Mouse (Mus musculus) hindbrain, postnatal 0 days (tissue): ENCODE data around the gene Fam161b. TPM values are rescaled to one million over a fixed set of nuclear protein-coding genes. Genes with fewer than 3 reads are reported as not detected.

Source experiments
- ATAC-seq: fragments of 200-750 bp; cut with Nextera tagmentation; 2 replicates; pipeline ENCODE4 v1.8.0; 2017; ENCODE audit warnings: mild to moderate bottlenecking, moderate TSS enrichment, moderate library complexity
- DNase-seq: peaks from one replicate; pipeline ENCODE4 v3.0.0-alpha.2; 2015; ENCODE audit warnings: low spot score
- H3K27ac ChIP-seq: fragments of 300-500 bp; sonication (generic); 2 replicates; pipeline ENCODE4 v1.5.1; 2014; ENCODE audit warnings: mild to moderate bottlenecking
- H3K27me3 ChIP-seq: fragments of 300-500 bp; sonication (generic); 2 replicates; pipeline ENCODE4 v1.6.1; 2014; ENCODE audit warnings: low read length, mixed read lengths; ENCODE audit not compliant: insufficient read depth
- H3K36me3 ChIP-seq: fragments of 300-500 bp; sonication (generic); 2 replicates; pipeline ENCODE4 v1.6.1; 2014; ENCODE audit warnings: low read length, mixed read lengths; ENCODE audit not compliant: insufficient read depth
- H3K4me1 ChIP-seq: fragments of 300-500 bp; sonication (generic); 2 replicates; pipeline ENCODE4 v1.6.1; 2014; ENCODE audit warnings: antibody characterized with exemption, low read length, mixed read lengths; ENCODE audit not compliant: insufficient read depth
- H3K4me2 ChIP-seq: fragments of 300-500 bp; sonication (generic); 2 replicates; pipeline ENCODE4 v1.6.1; 2014; ENCODE audit warnings: low read depth, mild to moderate bottlenecking, low read length, moderate library complexity, mixed read lengths
- H3K4me3 ChIP-seq: fragments of 300-500 bp; sonication (generic); 2 replicates; pipeline ENCODE4 v1.5.1; 2014; ENCODE audit warnings: low read length
- H3K9ac ChIP-seq: fragments of 300-500 bp; sonication (generic); replicated peaks from 2 replicates; pipeline ENCODE4 v1.6.1; 2014; ENCODE audit warnings: mild to moderate bottlenecking, low read length, moderate library complexity, mixed read lengths
- H3K9me3 ChIP-seq: fragments of 300-500 bp; sonication (generic); 2 replicates; pipeline ENCODE4 v1.6.1; 2016; ENCODE audit warnings: low read length, mixed read lengths
- CTCF ChIP-seq: IDR thresholded peaks from 2 replicates; pipeline ENCODE4 v1.5.1; 2016; ENCODE audit warnings: antibody characterized with exemption, control low read depth, low read depth
- WGBS: fragments of 180-500 bp; shearing (Covaris S2); extraction: QIAGEN DNeasy Blood & Tissue Kit; methylation state at CpG from one replicate; pipeline ENCODE4 v1.1.7; 2014; 5-methylcytosine and 5-hydroxymethylcytosine counted together
- polyA plus RNA-seq: library from polyadenylated mRNA; unstranded; fragments of >200 nt; fragmentation: Nextera tagmentation; extraction: Ambion mirVana; gene quantifications from 2 replicates; pipeline ENCODE4 v1.2.1, GENCODE M21; 2015
- total RNA-seq: library from RNA; depleted of rRNA; stranded (reverse); fragments of >200 nt; gene quantifications from 2 replicates; pipeline ENCODE4 v1.2.3, GENCODE M21; 2014

The Fam161b gene
- total and polyA plus RNA-seq, 2 experiments from 2014 or later: 9.7 to 9.8 TPM

DNA sequence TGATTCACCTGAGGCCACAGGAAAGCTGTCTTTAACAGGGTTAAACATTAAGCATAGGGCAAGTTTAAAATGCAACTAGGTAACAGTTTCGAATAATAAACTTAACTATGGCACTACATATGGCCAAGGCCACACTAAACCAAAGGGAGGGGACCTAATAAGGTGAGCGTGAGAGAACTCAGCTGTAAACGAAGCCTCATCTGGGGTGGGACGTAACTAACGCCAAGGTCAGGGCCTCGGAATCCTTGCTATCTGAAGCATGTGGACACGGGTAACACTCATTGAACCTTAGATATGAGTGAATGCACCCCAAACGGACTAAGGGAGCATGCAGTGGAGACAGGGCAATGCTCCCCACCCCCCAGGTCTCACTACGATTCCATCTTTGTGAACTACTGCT lies 41.3 kb upstream of the Fam161b start:
- H3K9me3 ChIP-seq: no peaks in the 10 kb centered on the region
- ATAC-seq: no peak
- no peak overlapping the region for H3K4me3 ChIP-seq
- H3K4me1 ChIP-seq: no peaks in the 10 kb centered on the region; the same call in 1 of the 2 replicates
- H3K27ac ChIP-seq: no peak overlapping the region
- no peaks in the 10 kb centered on the region for H3K36me3 ChIP-seq
- DNase-seq: no peak
- no peak for TF ChIP-seq CTCF
- H3K4me2 ChIP-seq: no peak overlapping the region
- WGBS: 82% methylated on average over 9 of the region's 9 CpGs
- H3K27me3 ChIP-seq: no peaks in the 10 kb centered on the region
- H3K9ac ChIP-seq: no peak overlapping the region

- no peaks in the 10 kb centered on the region for H3K9me3 ChIP-seq
- no peak overlapping the region for H3K27ac ChIP-seq
- H3K4me2 ChIP-seq: no peak overlapping the region
- ATAC-seq (no peak), DNase-seq (no peak)
- H3K4me1 ChIP-seq: no peaks in the 10 kb centered on the region
- no peak overlapping the region for H3K9ac ChIP-seq
- no peak overlapping the region for H3K4me3 ChIP-seq
- H3K36me3 ChIP-seq: no peaks in the 10 kb centered on the region
- no peak for TF ChIP-seq CTCF
- no peaks in the 10 kb centered on the region for H3K27me3 ChIP-seq
- 75% methylated on average over 3 of the region's 3 CpGs for WGBS
Observed at GRCm38 (mm10) chr12:84400653-84401052, 39.0 kb upstream of the Fam161b start.

DNA sequence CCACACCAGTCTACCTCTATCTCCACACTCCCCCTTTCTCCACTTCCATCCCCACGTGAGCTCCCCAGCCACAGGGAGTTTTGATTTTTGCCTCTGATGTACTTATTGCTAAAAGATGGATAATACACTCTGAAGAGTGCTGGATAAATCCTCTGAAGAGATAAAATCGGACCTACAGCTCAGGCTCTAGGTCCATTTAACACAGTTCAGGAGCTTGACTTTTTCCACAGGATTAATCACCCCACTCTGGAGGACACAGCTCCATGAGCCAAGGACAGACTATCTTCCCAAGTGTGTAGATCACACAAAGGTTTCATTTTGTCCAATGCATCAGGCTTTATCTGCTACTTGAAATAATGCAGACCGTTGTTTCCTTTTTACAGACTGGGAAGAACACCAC lies 38.4 kb upstream of the Fam161b start:
- H3K27me3 ChIP-seq: no peaks in the 10 kb centered on the region
- no peaks in the 10 kb centered on the region for H3K9me3 ChIP-seq
- no peak overlapping the region for H3K9ac ChIP-seq
- H3K4me2 ChIP-seq: no peak overlapping the region
- WGBS: 88% methylated on average over 3 of the region's 3 CpGs
- ATAC-seq (no peak), DNase-seq (no peak)
- no peak overlapping the region for H3K27ac ChIP-seq
- H3K36me3 ChIP-seq: no peaks in the 10 kb centered on the region
- no peaks in the 10 kb centered on the region for H3K4me1 ChIP-seq
- no peak overlapping the region for H3K4me3 ChIP-seq
- TF ChIP-seq CTCF: no peak

GRCm38 (mm10) chr12:84399663-84400062 lies 38.0 kb upstream of the Fam161b start:
- Histone ChIP-seq H3K9me3 (no peaks in the 10 kb centered on the region), H3K4me3 (no peak overlapping the region), H3K27me3 (no peaks in the 10 kb centered on the region), H3K36me3 (no peaks in the 10 kb centered on the region), H3K4me1 (no peaks in the 10 kb centered on the region), H3K4me2 (no peak overlapping the region), H3K27ac (no peak overlapping the region), H3K9ac (no peak overlapping the region)
- DNase-seq: no peak
- ATAC-seq: no peak
- WGBS: 84% methylated on average over 9 of the region's 9 CpGs
- no peak for TF ChIP-seq CTCF

DNA sequence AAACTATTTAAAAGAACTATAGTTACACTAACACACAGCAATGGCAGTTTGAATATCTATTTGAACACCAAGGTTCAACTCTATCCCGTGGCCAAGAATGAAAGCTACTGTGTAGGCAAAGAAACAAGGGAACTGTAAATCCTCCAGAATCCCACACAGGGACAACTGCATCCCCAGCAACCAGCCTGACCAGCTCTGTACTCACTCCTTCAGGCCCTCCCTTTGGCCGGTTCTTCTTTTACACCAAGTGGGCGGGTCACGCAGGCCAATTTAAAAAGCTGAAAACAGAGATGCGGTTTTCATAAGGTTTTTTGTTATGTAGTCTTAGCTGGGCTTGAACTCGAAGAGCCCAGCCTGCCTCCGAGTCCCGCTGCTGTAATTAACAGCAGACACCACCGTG lies 37.5 kb upstream of the Fam161b start:
- no peak overlapping the region for H3K4me3 ChIP-seq
- no peaks in the 10 kb centered on the region for H3K36me3 ChIP-seq
- DNase-seq (no peak), ATAC-seq (no peak)
- H3K4me1 ChIP-seq: no peaks in the 10 kb centered on the region
- no peak overlapping the region for H3K4me2 ChIP-seq
- no peak overlapping the region for H3K9ac ChIP-seq
- no peaks in the 10 kb centered on the region for H3K9me3 ChIP-seq
- H3K27me3 ChIP-seq: no peaks in the 10 kb centered on the region
- no peak for TF ChIP-seq CTCF
- WGBS: 83% methylated on average over 9 of the region's 9 CpGs
- H3K27ac ChIP-seq: no peak overlapping the region

- no peak overlapping the region for H3K4me2 ChIP-seq
- no peak overlapping the region for H3K4me3 ChIP-seq
- no peaks in the 10 kb centered on the region for H3K36me3 ChIP-seq
- 85% methylated on average over 5 of the region's 5 CpGs for WGBS
- no peak for DNase-seq
- H3K27ac ChIP-seq: no peak overlapping the region
- H3K9ac ChIP-seq: no peak overlapping the region
- no peaks in the 10 kb centered on the region for H3K4me1 ChIP-seq
- H3K9me3 ChIP-seq: no peaks in the 10 kb centered on the region
- no peak for TF ChIP-seq CTCF
- ATAC-seq: no peak
- no peaks in the 10 kb centered on the region for H3K27me3 ChIP-seq
Observed at GRCm38 (mm10) chr12:84398629-84399028, 37.0 kb upstream of the Fam161b start.

GRCm38 (mm10) chr12:84397685-84398084 lies 36.1 kb upstream of the Fam161b start:
- Histone ChIP-seq H3K27ac (no peak overlapping the region), H3K4me2 (no peak overlapping the region), H3K27me3 (no peaks in the 10 kb centered on the region), H3K4me3 (no peak overlapping the region), H3K9me3 (no peaks in the 10 kb centered on the region), H3K9ac (no peak overlapping the region), H3K4me1 (no peaks in the 10 kb centered on the region), H3K36me3 (no peaks in the 10 kb centered on the region)
- TF ChIP-seq CTCF: no peak
- no peak for DNase-seq
- ATAC-seq: no peak
